Mouse (Mus musculus) liver, adult (tissue): ENCODE measurements at regions not wholly inside any gene's neighbourhood (a gene's known extent, or its start where the extent isn't known, plus 50 kb on each side); places are given as distances from the start of the nearest gene placed in this dataset.

Experiments used
- GATA4 ChIP-seq: IDR thresholded peaks from 2 replicates; pipeline ENCODE4 v1.6.1; 2014; ENCODE audit warnings: mild to moderate bottlenecking, low read length; ENCODE audit not compliant: insufficient replicate concordance

GRCm38 (mm10) chr1:137838357-137838756, 337.2 kb downstream of the Ptprc start:
- TF ChIP-seq GATA4, result no peak

DNA sequence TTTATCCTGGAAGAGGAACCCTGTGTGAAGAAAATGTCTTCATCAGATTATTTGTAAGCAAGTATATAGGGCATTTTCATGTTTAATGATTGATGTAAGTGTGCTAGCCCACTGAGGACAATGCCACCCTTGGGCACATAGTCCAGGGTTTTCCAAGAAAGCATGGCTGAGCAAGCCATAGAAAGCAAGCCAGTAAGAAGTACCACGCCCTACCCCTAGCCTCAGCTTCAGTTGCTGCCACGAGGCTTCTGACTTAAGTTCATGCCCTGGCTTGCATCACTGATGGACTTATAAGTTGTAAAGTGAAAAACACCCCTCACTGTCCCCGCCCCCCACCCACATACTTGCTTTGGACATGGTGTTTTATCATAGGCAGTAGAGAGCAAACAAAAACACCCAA, 342.0 kb downstream of the Ptprc start:
- TF ChIP-seq GATA4, result no peak

DNA sequence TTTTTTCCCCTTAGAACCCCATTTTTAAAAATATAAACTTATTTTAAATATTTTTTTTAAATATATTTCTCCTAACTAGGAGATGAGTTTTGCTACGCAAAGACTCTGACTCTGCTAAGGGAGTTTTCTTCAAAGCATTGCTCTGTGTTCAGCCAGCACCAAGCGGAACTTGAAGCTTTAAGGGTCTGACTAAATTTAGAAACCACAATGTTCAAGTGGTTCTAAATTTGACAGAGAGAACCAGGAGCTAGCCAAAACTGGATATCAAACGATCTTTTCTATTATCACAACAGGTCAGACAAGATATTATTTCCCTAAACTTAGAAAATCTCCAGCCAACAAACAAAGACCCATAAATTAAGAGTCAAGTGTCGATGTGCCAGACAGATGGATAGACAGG, 344.2 kb downstream of the Ptprc start:
- TF ChIP-seq GATA4, result no peak

DNA sequence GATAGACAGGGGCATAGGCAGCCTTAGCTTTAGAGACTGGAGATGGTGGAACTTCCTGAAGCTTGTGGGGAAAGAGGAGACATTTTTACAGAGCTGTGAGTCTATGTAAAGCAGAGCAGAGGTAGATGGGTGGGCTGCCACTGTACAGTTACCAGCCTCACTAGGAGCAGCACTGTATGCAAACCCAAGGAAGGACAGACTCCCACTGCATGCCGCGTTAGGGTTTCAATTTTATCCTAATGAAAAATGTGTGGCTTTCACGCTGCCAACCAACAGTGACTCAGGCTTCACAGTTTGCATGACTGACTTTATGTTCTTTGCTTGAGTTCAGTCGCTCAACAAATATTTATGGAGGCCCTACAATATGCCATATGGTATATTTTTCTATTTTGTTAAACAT, 348.1 kb downstream of the Ptprc start:
- TF ChIP-seq GATA4, result no peak

GRCm38 (mm10) chr1:137815401-137815888, 360.1 kb downstream of the Ptprc start:
- no peak for TF ChIP-seq GATA4

GRCm38 (mm10) chr1:137814556-137814955, 361.0 kb downstream of the Ptprc start:
- TF ChIP-seq GATA4, result no peak

DNA sequence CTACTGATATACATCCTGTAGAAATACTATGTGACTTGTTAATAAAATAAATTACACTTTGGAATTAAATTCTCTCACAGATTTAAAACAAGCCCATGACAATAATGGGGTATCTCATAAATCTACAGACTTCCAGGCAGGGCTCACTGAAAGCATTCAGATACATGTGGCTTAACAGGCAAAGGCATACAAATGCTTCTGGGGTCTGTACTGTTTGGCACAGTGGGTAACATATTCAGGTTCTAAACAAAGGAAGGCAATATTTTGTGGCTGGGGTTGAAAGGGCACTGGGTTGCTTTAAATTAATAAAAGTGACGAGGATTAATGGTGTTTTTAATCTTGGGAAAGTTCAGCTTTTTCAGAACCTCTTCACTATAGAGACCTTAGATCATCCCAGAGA, 361.8 kb downstream of the Ptprc start:
- TF ChIP-seq GATA4, result no peak

GRCm38 (mm10) chr1:137811981-137812380, 363.5 kb downstream of the Ptprc start:
- no peak for TF ChIP-seq GATA4

- no peak for TF ChIP-seq GATA4
Observed at GRCm38 (mm10) chr1:137806742-137807141, 368.8 kb downstream of the Ptprc start.

DNA sequence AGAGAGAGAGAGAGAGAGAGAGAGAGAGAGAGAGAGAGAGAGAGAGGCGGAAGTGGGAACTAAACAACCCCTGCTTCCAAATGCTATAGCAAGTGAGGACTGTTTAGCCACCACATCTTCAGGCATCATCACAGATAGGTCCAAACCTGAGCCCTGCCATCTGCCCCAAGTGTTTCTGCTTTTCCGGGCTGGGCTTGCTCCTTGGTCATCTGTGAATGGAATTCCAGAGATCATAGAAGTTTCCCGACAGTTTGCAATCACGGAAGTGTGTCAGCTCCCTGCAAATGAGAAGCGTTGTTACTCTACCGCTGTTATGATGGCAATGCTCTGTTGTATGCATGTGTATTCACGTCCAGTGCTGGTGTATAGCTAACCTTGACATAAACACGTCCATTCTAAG, 369.3 kb downstream of the Ptprc start:
- TF ChIP-seq GATA4, result no peak

DNA sequence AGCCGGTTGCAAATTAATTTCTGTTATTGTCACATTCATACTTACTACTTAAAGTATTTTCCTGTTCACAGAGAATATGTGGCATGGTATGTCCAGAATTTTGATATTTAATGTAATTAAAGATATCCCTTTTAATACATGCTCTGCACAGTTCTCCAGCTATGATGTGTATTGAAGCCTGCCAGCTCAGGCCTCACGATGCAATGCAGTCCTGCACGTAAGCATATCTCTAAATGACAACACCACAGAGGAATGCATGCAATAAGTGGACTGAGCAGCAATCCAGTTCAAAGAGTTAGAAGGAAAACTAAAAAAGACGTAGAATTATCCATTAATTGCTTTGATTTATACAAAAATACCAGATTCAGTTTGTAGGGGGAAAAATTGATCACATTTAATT, 373.4 kb downstream of the Ptprc start:
- no peak for TF ChIP-seq GATA4

GRCm38 (mm10) chr1:137800752-137801151, 374.8 kb downstream of the Ptprc start:
- no peak for TF ChIP-seq GATA4

DNA sequence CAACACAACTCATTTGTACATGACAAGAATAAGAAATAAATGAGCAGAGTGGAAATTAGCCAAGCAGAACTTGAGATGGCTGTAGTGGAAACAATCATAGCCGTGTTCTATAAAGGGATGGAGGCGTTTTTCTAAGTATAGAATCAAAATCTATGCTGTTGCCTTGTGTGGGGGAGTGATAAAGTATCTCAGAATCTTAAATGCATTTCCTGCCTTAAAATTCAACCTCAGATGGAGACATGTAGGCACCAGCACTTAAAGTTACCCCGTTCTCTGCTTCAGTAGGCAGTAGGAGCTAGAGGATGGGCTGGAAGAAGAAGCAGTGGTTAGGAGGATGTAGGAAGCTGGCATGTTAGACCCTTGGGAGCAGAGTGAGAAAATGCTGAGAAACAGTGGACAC, 386.7 kb downstream of the Ptprc start:
- no peak for TF ChIP-seq GATA4

GRCm38 (mm10) chr1:137786653-137787052, 388.9 kb downstream of the Ptprc start:
- TF ChIP-seq GATA4, result no peak

DNA sequence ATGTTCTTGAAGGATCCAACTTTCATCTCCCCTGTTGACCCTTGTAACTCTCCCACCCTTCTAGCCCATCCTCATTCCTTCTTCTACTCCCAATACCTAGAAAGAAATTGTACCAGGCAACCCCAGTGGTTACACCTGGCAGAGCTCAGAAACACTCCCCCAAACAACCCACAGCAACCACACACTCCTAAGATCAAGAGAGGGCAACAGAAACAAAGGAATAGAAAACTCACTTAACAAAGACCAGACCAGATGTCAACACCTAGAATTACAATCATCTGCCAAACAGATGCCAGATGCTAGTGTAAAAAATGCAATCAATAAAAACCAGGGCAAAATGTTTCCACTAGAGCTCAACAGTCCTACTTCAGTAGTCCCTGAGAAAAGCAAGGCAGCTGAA, 400.9 kb downstream of the Ptprc start:
- no peak for TF ChIP-seq GATA4

- TF ChIP-seq GATA4, result no peak
Observed at GRCm38 (mm10) chr1:137760797-137761196, 414.7 kb downstream of the Ptprc start.

- TF ChIP-seq GATA4, result no peak
Observed at GRCm38 (mm10) chr1:137751446-137751961, 424.0 kb downstream of the Ptprc start.

DNA sequence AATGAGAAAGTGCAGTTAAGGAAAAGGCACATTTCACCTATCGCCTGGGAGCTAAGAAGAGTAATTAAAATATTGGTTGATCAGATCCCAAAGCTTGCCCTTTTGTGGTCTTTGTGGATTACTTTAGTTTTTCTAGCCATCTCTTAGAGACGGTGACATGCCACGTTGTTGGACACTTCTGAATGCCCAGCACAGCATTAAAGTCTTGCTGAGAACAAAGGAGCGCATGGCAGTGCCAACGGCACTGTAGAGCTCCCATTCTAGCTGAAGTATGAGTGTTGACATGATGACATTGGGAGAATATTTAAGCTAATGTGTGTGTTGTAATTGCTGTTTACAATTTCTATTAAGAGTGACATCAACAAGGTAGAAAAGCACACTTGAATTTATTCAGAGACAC, 424.6 kb downstream of the Ptprc start:
- TF ChIP-seq GATA4, result no peak

DNA sequence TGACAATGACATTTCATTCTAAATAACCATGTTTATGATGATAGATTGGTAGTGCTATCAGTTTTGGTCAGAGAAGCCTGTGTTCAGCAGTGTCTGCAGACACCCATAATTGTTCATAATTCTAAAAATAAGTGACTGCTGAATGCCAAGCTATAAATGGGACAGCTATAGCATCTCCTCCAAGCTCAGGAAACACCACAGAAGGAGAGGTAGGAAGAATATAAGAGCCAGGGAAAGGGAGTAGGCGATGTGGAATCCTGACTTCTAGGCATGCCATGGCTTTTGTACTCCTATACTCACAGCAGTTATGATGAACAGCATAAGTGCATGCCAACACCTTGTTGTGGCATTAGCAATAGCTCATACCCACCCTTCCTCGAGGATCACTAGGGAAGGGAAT, 429.4 kb downstream of the Ptprc start:
- no peak for TF ChIP-seq GATA4
